Mouse (Mus musculus): ENCODE results near the gene Isoc2a.

DNA sequence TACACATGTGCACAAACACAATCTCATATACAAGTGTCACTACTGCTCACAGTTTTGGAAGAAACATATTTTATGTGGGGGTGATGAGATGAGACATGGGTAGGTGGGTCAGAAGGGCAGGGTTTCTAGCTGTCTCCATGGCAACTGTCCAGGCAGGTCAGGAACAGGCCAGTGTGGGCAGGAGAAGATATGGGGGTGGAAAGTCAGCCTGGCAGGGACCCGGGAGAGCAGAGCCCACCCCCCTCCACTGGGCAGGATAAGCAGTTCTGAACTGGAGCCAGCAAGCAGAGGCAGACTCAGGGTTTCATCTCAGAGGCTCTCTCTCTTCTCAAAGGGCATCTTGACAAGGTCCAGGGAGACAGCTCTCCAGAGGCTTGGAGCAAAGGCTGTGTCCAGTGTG lies 39.3 kb upstream of the Isoc2a start:
- no peak for TF ChIP-seq CTCF (IDR thresholded peaks at IDR 0.05; ENCODE audit: low read depth)
- TF ChIP-seq EP300 (IDR thresholded peaks at IDR 0.05; ENCODE audit: low read depth), result no peak
